8 mouse cellular contexts compared by ENCODE assay signal in the genomic region with DNA sequence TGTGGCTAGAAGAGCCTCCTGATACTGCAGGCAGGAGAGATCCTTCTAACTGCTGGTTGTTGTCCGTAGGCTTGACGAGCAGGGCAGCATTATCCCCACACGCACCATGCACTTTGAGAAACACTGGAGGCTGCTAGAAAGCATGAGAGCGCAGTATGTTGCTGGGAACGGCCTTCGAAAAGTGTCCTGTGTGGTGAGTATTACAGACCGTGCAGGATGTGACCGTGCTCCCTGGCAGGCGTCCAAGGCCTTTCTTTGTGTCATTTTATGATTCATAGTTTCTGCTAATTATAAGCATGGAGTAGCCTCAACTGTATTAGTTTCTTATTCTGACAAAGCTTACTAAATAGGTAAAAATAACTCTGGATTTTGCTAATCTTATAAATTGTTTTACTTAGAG. TPM values are rescaled to one million over a fixed set of nuclear protein-coding genes. Genes with fewer than 3 reads are reported as not detected.
DNase-seq lines count a peak whose midpoint lies in the region; TF ChIP-seq lines count a peak whose summit lies in the region.
"Had no signal": no experiment of that assay in that cellular context is flagged by ENCODE, and none has a peak within 500 bp of the region (broad histone marks: within the 10 kb centered on the region; RNA-seq: fewer than 3 reads in every experiment).

No protein-coding gene starts in this region.

- no peak for TF ChIP-seq CTCF in thymus, adult 2 months (IDR thresholded peaks at IDR 0.05; ENCODE audit: borderline replicate concordance, control insufficient read depth, extremely low read depth, insufficient read depth, low read length, poor library complexity)

- H3K27ac ChIP-seq in thymus, adult 2 months (ENCODE audit: control insufficient read depth, insufficient read depth, low read length) = no peak overlapping the region
- H3K27ac ChIP-seq: limb, embryonic 12.5 days had no signal

- no peaks in the 10 kb centered on the region for H3K27me3 ChIP-seq in thymus, adult 2 months (ENCODE audit: control insufficient read depth, insufficient read depth, low read length)
- H3K27me3 ChIP-seq: limb, embryonic 12.5 days had no signal

- H3K36me3 ChIP-seq in thymus, adult 2 months (ENCODE audit: control insufficient read depth, insufficient read depth, low read length) = peaks cover 62% of the 10 kb centered on the region

- DNase-seq in urinary bladder, adult 18-20 months (ENCODE audit: low spot score in 2 of 2) = peak; percentile 27 to 42
- DNase-seq in urinary bladder, adult 2 months (ENCODE audit: low spot score) = no peak
- DNase-seq in cerebellum, postnatal 10 days = peak; percentile 34 to 45
- peak; percentile 78 for DNase-seq in heart, postnatal 4 days
- peak; percentile 73 for DNase-seq in lung, postnatal 36 days
- no peak for DNase-seq in thymus, adult 2 months
- DNase-seq in thymus, postnatal 14 days = no peak

- H3K4me1 ChIP-seq in thymus, adult 2 months (replicated peaks; ENCODE audit: control insufficient read depth, insufficient read depth, low read length) = no peaks in the 10 kb centered on the region; the same call in 1 of the 2 replicates

- H3K4me3 ChIP-seq in thymus, adult 2 months (ENCODE audit: control insufficient read depth, insufficient read depth, low read length) = no peak overlapping the region
- H3K4me3 ChIP-seq: limb, embryonic 12.5 days had no signal

- WGBS in thymus, adult 2 months = 62% methylated on average over 9 of the region's 9 CpGs

- TF ChIP-seq POLR2A in thymus, adult 2 months (IDR thresholded peaks at IDR 0.05; ENCODE audit: control insufficient read depth, extremely low read depth, insufficient read depth, low read length, poor library complexity) = no peak

RNA-seq across cellular contexts. Expression of a gene that starts 32.0 kb away (rescaled TPM):
- polyA plus RNA-seq in urinary bladder, adult 2 months (2012; rRNA removed) = 74.7 and 76.4 TPM in 2 replicates
- total RNA-seq in heart, postnatal 4 days (2021) = 10 to 100 TPM; 55.9 to 61.3 TPM
- 21.7 and 26.3 TPM in 2 replicates for polyA plus RNA-seq in thymus, adult 2 months (2012; rRNA removed)

Comparison
In these comparisons a context has a peak if more than half of its experiments do, and no peak if none do; other contexts are left out.
1. DNase-seq: peak in urinary bladder, adult 18-20 months (2 of 2), cerebellum, postnatal 10 days (2 of 2), heart, postnatal 4 days (single experiment) and lung, postnatal 36 days (single experiment); none in urinary bladder, adult 2 months (single experiment), thymus, adult 2 months (single experiment) and thymus, postnatal 14 days (single experiment).